Mouse (Mus musculus): Measurements from ENCODE around the gene Gdf11. TPM values are rescaled to one million over a fixed set of nuclear protein-coding genes. Genes with fewer than 3 reads are reported as not detected.

Gdf11 gene
- total RNA-seq, 2 experiments from 2014 or later: 12.8 to 14.9 TPM

GRCm38 (mm10) chr10:128899759-128900490 is 8.4 kb upstream of the Gdf11 start:
- no peak for DNase-seq (ENCODE audit: low spot score in 2 of 2)
- intact Hi-C loops (cut with DNase I): loop anchor here (5.0 kb wide), 1 partner anchor 168 kb away; no protein-coding TSS in a partner anchor

DNA sequence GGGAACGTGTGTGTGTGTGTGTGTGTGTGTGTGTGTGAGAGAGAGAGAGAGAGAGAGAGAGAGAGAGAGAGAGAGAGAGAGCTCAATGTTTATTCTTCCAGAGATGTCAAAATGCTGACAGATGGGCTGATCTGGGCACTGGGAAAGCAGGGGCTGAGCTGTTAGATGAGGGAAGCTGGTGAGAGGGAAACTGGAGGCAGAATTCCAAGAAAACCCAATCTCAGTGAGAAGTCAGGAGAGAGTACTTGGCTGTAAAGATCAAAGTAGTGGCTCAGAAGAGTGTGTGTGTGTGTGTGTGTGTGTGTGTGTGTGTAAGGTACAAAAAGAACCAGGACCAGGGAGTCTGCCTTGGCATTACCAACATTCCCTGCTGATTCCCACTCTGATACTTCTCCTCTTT is 6.0 kb upstream of the Gdf11 start:
- peak in 1 of 2 experiments; percentile 67 for DNase-seq (ENCODE audit: low spot score in 2 of 2)
- intact Hi-C loops (cut with DNase I): loop anchor here (5.0 kb wide), 1 partner anchor 165 kb away; no protein-coding TSS in a partner anchor

DNA sequence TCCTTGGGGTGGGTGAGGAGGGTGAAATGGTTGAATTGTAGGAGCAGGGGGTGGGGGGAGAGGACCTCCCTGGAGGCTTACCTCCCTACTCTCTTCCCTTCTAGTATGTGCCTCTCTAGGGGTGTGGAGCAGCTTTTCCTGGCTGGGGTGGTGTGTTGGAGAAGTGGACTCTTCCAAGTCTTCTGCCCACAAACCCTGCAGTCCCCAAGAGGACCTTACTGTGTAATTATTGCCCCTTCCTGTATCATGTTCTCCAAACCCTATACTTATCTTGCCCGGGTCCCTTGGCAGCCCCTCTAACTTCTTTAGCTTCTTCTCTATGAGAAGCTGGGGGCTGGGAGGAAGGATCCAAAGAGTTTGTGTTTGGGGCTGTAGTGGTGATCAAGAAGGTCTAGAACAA is 5.3 kb upstream of the Gdf11 start:
- no peak for DNase-seq (ENCODE audit: low spot score in 2 of 2)
- intact Hi-C loops (cut with DNase I): loop anchor here (5.0 kb wide), 1 partner anchor 165 kb away; no protein-coding TSS in a partner anchor

GRCm38 (mm10) chr10:128895952-128896693 is 4.6 kb upstream of the Gdf11 start:
- DNase-seq (ENCODE audit: low spot score in 2 of 2): peak in 1 of 2 experiments; percentile 44
- intact Hi-C loops (cut with DNase I): loop anchor here (1.0 to 5.0 kb wide), 2 partner anchors 51 to 164 kb away; no protein-coding TSS in a partner anchor

DNA sequence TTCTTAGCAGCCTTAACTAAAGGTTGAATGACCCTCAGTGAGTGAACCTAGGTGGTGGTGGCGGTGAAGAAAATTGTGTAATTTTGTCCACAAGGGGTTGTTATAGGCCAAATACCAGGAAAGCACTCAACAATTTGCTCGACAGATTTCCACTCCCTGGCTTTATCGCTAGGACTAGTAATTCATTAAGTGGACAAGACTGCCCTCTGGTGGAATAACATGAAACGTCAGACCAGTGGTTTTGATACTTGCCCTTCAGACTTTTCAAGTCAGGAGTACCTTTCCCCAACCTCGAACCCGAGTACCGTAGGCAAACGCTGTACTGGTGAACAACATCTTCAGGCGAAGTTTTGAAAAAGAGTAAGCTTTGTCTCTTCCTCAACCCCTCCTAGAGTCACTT is 3.9 kb upstream of the Gdf11 start:
- intact Hi-C loops (cut with DNase I): loop anchor here (1.0 to 5.0 kb wide), 2 partner anchors 50 to 163 kb away; no protein-coding TSS in a partner anchor
- DNase-seq (ENCODE audit: low spot score in 2 of 2): peak; percentile 83 to 90

DNA sequence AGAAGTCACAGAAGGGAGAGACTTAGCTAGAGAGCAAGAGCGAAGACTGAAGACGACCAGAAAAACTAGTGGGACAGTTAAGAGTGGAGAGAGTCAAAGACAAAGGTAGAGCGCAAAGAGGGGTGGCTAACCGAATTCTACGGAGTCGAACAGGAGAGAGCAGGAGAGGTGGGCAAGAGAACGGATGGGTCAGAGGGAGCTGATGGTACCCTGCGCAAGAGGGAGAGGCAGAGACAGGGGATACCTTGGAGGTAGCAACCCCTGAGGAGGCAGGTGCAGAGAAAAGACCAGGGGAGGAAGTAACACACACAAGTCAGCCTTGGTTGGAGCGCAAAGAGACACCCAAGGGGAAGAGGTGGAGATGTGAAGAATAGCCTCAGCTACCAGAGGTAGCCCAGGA is 728 bp upstream of the Gdf11 start:
- DNase-seq (ENCODE audit: low spot score in 2 of 2): no peak
- intact Hi-C loops (cut with DNase I): no loop called here

GRCm38 (mm10) chr10:128890383-128891295 is 879 bp downstream of the Gdf11 start:
- intact Hi-C loops (cut with DNase I): no loop called here
- no peak for DNase-seq (ENCODE audit: low spot score in 2 of 2)

GRCm38 (mm10) chr10:128889846-128890245 is 1.7 kb downstream of the Gdf11 start:
- no peak for DNase-seq (ENCODE audit: low spot score in 2 of 2)
- intact Hi-C loops (cut with DNase I): no loop called here

DNA sequence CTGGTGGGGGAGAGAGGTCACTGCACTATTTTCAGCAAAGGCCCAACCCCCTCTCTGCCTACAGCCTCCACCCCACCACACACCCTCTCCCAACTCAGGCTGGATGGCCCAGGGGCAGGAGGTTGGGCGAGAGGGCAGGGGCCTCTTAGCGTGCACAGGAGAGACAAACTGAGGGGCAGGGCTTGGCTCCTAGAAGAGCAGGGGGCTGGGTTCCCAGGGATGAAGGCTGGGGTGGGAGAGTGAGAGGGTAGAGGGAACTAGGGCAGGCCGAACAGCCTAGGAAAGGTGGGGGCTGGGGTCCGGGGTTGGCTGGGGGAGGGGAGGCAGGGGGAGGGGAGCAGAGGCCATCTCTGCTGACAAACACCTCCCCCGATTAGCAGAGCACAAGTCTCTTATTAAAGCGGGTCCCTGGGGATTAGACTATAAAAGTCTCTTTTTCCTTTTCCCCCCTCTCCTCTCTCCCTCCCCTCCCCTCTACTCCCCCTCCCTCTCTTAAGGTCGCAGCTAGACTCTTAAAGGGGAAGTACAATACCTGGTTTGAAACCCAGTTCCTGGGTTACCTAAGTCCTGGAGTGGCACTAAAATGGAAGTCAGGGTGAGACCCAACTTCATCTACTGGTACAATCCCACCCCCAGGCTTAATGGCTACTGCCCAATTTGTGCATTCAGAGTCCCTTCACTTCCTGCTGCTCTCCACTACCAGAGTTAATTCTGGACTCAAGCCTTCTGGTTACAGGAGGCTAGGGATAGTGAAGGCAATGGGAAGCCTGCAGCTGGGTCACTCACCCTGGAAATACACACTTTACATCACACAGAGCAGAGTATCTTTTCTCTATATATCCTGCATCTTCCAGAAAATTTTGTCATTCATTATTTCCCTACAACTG is 2.3 kb downstream of the Gdf11 start:
- intact Hi-C loops (cut with DNase I): no loop called here
- DNase-seq (ENCODE audit: low spot score in 2 of 2): no peak

GRCm38 (mm10) chr10:128882067-128882466 is 9.5 kb downstream of the Gdf11 start:
- intact Hi-C loops (cut with DNase I): no loop called here
- no peak for DNase-seq (ENCODE audit: low spot score in 2 of 2)

- intact Hi-C loops (cut with DNase I): no loop called here
- DNase-seq (ENCODE audit: low spot score in 2 of 2): no peak
Observed at GRCm38 (mm10) chr10:128878811-128879210, 12.7 kb downstream of the Gdf11 start.

GRCm38 (mm10) chr10:128878291-128878690 is 13.2 kb downstream of the Gdf11 start:
- intact Hi-C loops (cut with DNase I): no loop called here
- DNase-seq (ENCODE audit: low spot score in 2 of 2): no peak

GRCm38 (mm10) chr10:128870341-128870740 is 21.2 kb downstream of the Gdf11 start:
- no peak for DNase-seq (ENCODE audit: low spot score in 2 of 2)
- intact Hi-C loops (cut with DNase I): no loop called here

DNA sequence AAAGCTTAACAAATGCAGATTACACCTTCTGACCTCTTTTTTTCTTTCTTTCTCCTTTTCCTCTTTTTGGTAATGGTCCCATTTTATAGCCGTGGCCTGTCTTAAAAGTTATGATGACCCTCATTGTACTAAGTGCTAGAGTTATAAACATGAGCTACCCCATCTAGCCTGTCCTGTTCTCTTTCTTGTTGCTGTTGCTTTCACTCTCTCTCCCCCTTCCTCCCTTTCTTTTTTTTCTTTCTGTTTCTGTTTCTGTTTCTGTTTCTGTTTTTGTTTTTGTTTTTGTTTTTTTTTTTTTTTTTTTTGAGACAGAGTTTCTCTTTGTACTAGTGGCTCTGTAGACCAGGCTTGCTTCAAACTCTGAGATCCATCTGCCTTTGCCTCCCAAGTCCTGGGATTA is 25.0 kb downstream of the Gdf11 start:
- intact Hi-C loops (cut with DNase I): no loop called here
- DNase-seq (ENCODE audit: low spot score in 2 of 2): no peak

GRCm38 (mm10) chr10:128866042-128866441 is 25.5 kb downstream of the Gdf11 start:
- DNase-seq (ENCODE audit: low spot score in 2 of 2): no peak
- intact Hi-C loops (cut with DNase I): no loop called here

DNA sequence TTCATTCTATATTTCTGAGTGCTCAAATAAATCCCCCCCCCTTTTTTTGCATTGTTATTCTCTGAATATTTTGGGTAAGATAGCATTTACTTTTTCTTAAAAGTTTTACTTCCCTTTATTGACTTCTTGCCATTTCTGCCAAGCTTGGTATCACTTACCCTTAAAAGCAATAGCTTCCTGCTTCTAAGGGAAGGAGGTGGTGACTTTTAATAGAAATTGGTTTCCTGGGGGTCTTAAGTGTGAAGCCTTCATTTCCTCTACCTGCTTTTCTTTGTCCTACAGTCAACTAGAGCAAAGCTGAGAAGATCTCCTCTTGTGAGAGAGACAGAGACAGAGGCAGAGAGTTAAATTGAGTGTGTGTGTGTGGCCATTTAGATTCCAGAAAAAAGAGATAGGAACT is 30.3 kb downstream of the Gdf11 start:
- intact Hi-C loops (cut with DNase I): no loop called here
- no peak for DNase-seq (ENCODE audit: low spot score in 2 of 2)

GRCm38 (mm10) chr10:128850339-128850738 is 41.2 kb downstream of the Gdf11 start:
- intact Hi-C loops (cut with DNase I): no loop called here
- no peak for DNase-seq (ENCODE audit: low spot score in 2 of 2)

GRCm38 (mm10) chr10:128848426-128848825 is 43.1 kb downstream of the Gdf11 start:
- intact Hi-C loops (cut with DNase I): loop anchor here (5.0 kb wide), 1 partner anchor 129 kb away; no protein-coding TSS in a partner anchor
- DNase-seq (ENCODE audit: low spot score in 2 of 2): no peak

GRCm38 (mm10) chr10:128846664-128847063 is 44.9 kb downstream of the Gdf11 start:
- intact Hi-C loops (cut with DNase I): loop anchor here (5.0 kb wide), 1 partner anchor 131 kb away; no protein-coding TSS in a partner anchor
- no peak for DNase-seq (ENCODE audit: low spot score in 2 of 2)
